In genomic region chr3:84334771-84335420, GRCm38 (mm10) we compare ENCODE assay signal across 8 mouse cellular contexts. TPM values are rescaled to one million over a fixed set of nuclear protein-coding genes. Genes with fewer than 3 reads are reported as not detected.
A peak's percentile ranks its signal among the peaks of the same experiment; 100 is the strongest.
DNase-seq lines count a peak whose midpoint lies in the region; ATAC-seq lines count a peak whose summit lies in the region.

No protein-coding gene starts in this region.

- no peaks in the 10 kb centered on the region for H3K27me3 ChIP-seq in heart, embryonic 16.5 days (ENCODE audit: control insufficient read depth, insufficient read depth, low read length)
- 0 out of 2 replicates have a peak, but pooled peaks cover 5% of the 10 kb centered on the region for H3K27me3 ChIP-seq in hindbrain, embryonic 15.5 days
- peaks cover 10% of the 10 kb centered on the region; the same call in 1 of the 2 replicates for H3K27me3 ChIP-seq in midbrain, embryonic 13.5 days

- peak overlapping the region; percentile 32; the same call in 1 of the 2 replicates for H3K4me3 ChIP-seq in heart, embryonic 16.5 days (ENCODE audit: low read length)
- peak overlapping the region; percentile 28 for H3K4me3 ChIP-seq in hindbrain, embryonic 15.5 days
- peak overlapping the region; percentile 20 for H3K4me3 ChIP-seq in midbrain, embryonic 13.5 days (replicated peaks)

- no peak for ATAC-seq in heart, embryonic 16.5 days (replicated peaks; ENCODE audit: extremely low read depth, insufficient read depth, low FRiP score)
- ATAC-seq in hindbrain, embryonic 15.5 days (ENCODE audit: low FRiP score, low read depth) = 0 out of 2 replicates have a peak, but pooled peaks have one; percentile 21
- no peak for ATAC-seq in midbrain, embryonic 13.5 days

- no peaks in the 10 kb centered on the region for H3K36me3 ChIP-seq in heart, embryonic 16.5 days (ENCODE audit: control insufficient read depth, insufficient read depth)
- no peaks in the 10 kb centered on the region for H3K36me3 ChIP-seq in hindbrain, embryonic 15.5 days
- no peaks in the 10 kb centered on the region for H3K36me3 ChIP-seq in midbrain, embryonic 13.5 days

- H3K27ac ChIP-seq in heart, embryonic 16.5 days (ENCODE audit: low read length) = no peak overlapping the region
- H3K27ac ChIP-seq in hindbrain, embryonic 15.5 days (replicated peaks) = no peak overlapping the region
- H3K27ac ChIP-seq in midbrain, embryonic 13.5 days = no peak overlapping the region

- H3K4me1 ChIP-seq in heart, embryonic 16.5 days (ENCODE audit: control insufficient read depth, insufficient read depth, low read length) = no peaks in the 10 kb centered on the region
- peaks cover 8% of the 10 kb centered on the region for H3K4me1 ChIP-seq in hindbrain, embryonic 15.5 days (replicated peaks)
- H3K4me1 ChIP-seq in midbrain, embryonic 13.5 days (replicated peaks) = peaks cover 22% of the 10 kb centered on the region

- no peak overlapping the region for H3K9ac ChIP-seq in heart, embryonic 16.5 days (ENCODE audit: low read length)
- H3K9ac ChIP-seq in hindbrain, embryonic 15.5 days = no peak overlapping the region
- H3K9ac ChIP-seq in midbrain, embryonic 13.5 days (replicated peaks) = no peak overlapping the region

- peak overlapping the region; percentile 57 for H3K4me2 ChIP-seq in heart, embryonic 16.5 days (ENCODE audit: low read depth, low read length)
- H3K4me2 ChIP-seq in hindbrain, embryonic 15.5 days = peak overlapping the region; percentile 52
- H3K4me2 ChIP-seq in midbrain, embryonic 13.5 days (replicated peaks) = peak overlapping the region; percentile 42

- H3K9me3 ChIP-seq in heart, embryonic 16.5 days (replicated peaks; ENCODE audit: control insufficient read depth, low read length) = no peaks in the 10 kb centered on the region
- H3K9me3 ChIP-seq in hindbrain, embryonic 15.5 days = no peaks in the 10 kb centered on the region
- H3K9me3 ChIP-seq in midbrain, embryonic 13.5 days = no peaks in the 10 kb centered on the region

- no peak for DNase-seq in heart, postnatal 4 days
- DNase-seq in R1 (ENCODE audit: low read depth, low spot score) = peak; percentile 90
- DNase-seq in ovary, postnatal 36 days (ENCODE audit: low spot score) = no peak
- DNase-seq in left cerebral cortex, adult 18-20 months (ENCODE audit: low spot score in 2 of 2) = no peak
- no peak for DNase-seq in left cerebral cortex, adult 8-10 months (ENCODE audit: low spot score in 2 of 2)

- 14% methylated on average over 20 of the region's 20 CpGs for WGBS in heart, embryonic 16.5 days
- WGBS in hindbrain, embryonic 15.5 days = 5% methylated on average over 20 of the region's 20 CpGs
- WGBS in midbrain, embryonic 13.5 days = 9% methylated on average over 20 of the region's 20 CpGs

RNA-seq across cellular contexts. Expression of gene Trim2, which starts 28.2 kb away (rescaled TPM):
- polyA plus RNA-seq in heart, embryonic 16.5 days (2015; fragmentation: Nextera tagmentation; extraction: Ambion mirVana) = 8.7 and 10.1 TPM in 2 replicates
- total RNA-seq in heart, postnatal 4 days (2021) = 10 to 100 TPM in 1 of 2 experiments, 1 to 10 TPM in 1; 8.9 to 10.1 TPM
- polyA plus RNA-seq in hindbrain, embryonic 15.5 days (2015; fragmentation: Nextera tagmentation; extraction: Ambion mirVana) = 139 and 145 TPM in 2 replicates
- 165 and 177 TPM in 2 replicates for polyA plus RNA-seq in midbrain, embryonic 13.5 days (2015; fragmentation: Nextera tagmentation; extraction: Ambion mirVana)
- total RNA-seq in left cerebral cortex, adult 18-20 months (2021) = 100 to 1,000 TPM; 246 to 258 TPM
- 100 to 1,000 TPM; 252 to 273 (median 260) TPM for total RNA-seq in left cerebral cortex, adult 8-10 months (2022)

Comparison
In these comparisons a context has a peak if more than half of its experiments do, and no peak if none do; other contexts are left out.
1. RNA of gene Trim2, which starts 28.2 kb away (total RNA-seq): 252 to 273 TPM in left cerebral cortex, adult 8-10 months and 246 to 258 TPM in left cerebral cortex, adult 18-20 months; 8.9 to 10.1 TPM in heart, postnatal 4 days; every median in the first group is over 10 times any median in the second.
2. Peak in every context shown above with its lines, with median percentiles within 50 percentile points of each other: H3K4me2 ChIP-seq and H3K4me3 ChIP-seq.